Mouse (Mus musculus) small intestine, adult 2 months (tissue): ENCODE results near the gene Thap4.

Experiments used
- CTCF ChIP-seq: fragments of 200-500 bp; IDR thresholded peaks from 2 replicates; pipeline ENCODE4 v1.5.1; 2012; ENCODE audit warnings: low read depth, mild to moderate bottlenecking, control low read depth, inconsistent platforms, low read length, moderate library complexity, mixed read lengths; ENCODE audit not compliant: insufficient replicate concordance, insufficient read length; ENCODE audit errors: extremely low read depth
- POLR2A ChIP-seq: fragments of 200-500 bp; IDR thresholded peaks from 2 replicates; pipeline ENCODE4 v1.6.1; 2012; ENCODE audit warnings: low read depth, mild to moderate bottlenecking, control low read depth, inconsistent platforms, low read length, moderate library complexity

GRCm38 (mm10) chr1:93679889-93680568 is 74.6 kb downstream of the Thap4 start:
- TF ChIP-seq CTCF: no peak
- TF ChIP-seq POLR2A: no peak
